Mouse (Mus musculus): ENCODE measurements around the gene 1810062G17Rik. TPM values are rescaled to one million over a fixed set of nuclear protein-coding genes. Genes with fewer than 3 reads are reported as not detected.

The 1810062G17Rik gene
- total and polyA plus RNA-seq, 3 experiments, result 1.0 to 2.3 TPM; not detected in 1

DNA sequence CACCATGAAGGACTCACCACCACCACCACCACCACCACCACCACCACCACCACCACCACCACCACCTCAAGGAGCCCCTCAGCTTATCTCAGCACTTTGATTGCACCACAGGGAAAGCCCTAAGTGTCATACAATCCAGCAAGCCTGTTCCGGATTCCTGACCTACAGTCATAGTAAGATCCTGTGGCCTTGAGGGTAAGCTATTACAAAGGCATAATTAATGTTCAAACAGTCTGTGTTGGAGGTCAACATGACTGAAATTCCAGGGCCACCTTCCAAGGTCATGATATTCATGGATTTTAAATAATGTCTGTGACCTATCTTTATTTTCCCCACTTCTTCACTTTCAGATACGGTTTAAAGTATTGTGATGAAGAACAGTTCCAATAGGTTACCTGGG, 4.7 kb downstream of the 1810062G17Rik start:
- Histone ChIP-seq H3K4me3 (ENCODE audit: control insufficient read depth in 1 of 2, insufficient read depth in 1 of 2, low read depth in 2 of 2, low read length in 2 of 2) (no peak overlapping the region), H3K27me3 (ENCODE audit: control insufficient read depth in 1 of 2, insufficient read depth in 2 of 2, low read length in 2 of 2) (no peaks in the 10 kb centered on the region), H3K9ac (ENCODE audit: control insufficient read depth, low read depth, low read length, poor library complexity, severe bottlenecking) (no peak overlapping the region), H3K4me1 (ENCODE audit: control insufficient read depth in 1 of 2, insufficient read depth in 2 of 2, low read length in 2 of 2) (peaks cover 2 to 4% of the 10 kb centered on the region in 2 experiments; a peak in 3 of 4 replicates), H3K27ac (ENCODE audit: control insufficient read depth, low read depth, low read length) (no peak overlapping the region), H3K9me3 (replicated peaks; ENCODE audit: insufficient read depth, low read length) (no peaks in the 10 kb centered on the region), H3K36me3 (ENCODE audit: control insufficient read depth in 1 of 2, insufficient read depth in 2 of 2, low read length in 2 of 2) (peaks cover 0 to 4% of the 10 kb centered on the region in 2 experiments; a peak in 2 of 4 replicates), H3K79me2 (ENCODE audit: control insufficient read depth, insufficient read depth, low read length, poor library complexity) (no peaks in the 10 kb centered on the region)
- no peak for DNase-seq (ENCODE audit: low read depth, low spot score)
- TF ChIP-seq BHLHE40 (IDR thresholded peaks at IDR 0.05; ENCODE audit: borderline replicate concordance, low read depth, low read length), result no peak
- no peak for TF ChIP-seq E2F4 (IDR thresholded peaks at IDR 0.05; ENCODE audit: borderline replicate concordance, low read depth, low read length)
- no peak for TF ChIP-seq SMC3 (IDR thresholded peaks at IDR 0.05; ENCODE audit: low read depth, low read length)
- TF ChIP-seq RAD21 (IDR thresholded peaks at IDR 0.05; ENCODE audit: low read depth, low read length), result no peak
- TF ChIP-seq GATA1 (IDR thresholded peaks at IDR 0.05; ENCODE audit: low read depth, low read length), result no peak
- TF ChIP-seq EP300 (IDR thresholded peaks at IDR 0.05; ENCODE audit: low read depth in 1 of 2, low read length in 2 of 2), result no peak
- no peak for TF ChIP-seq JUND (IDR thresholded peaks at IDR 0.05; ENCODE audit: low read depth, low read length)
- no peak for TF ChIP-seq GABPA (IDR thresholded peaks at IDR 0.05; ENCODE audit: low read depth, low read length)
- no peak for TF ChIP-seq POLR2AphosphoS2 (IDR thresholded peaks at IDR 0.05; ENCODE audit: low read length)
- TF ChIP-seq NRF1 (IDR thresholded peaks at IDR 0.05; ENCODE audit: insufficient read depth, low read depth, low read length, poor library complexity, severe bottlenecking), result no peak
- TF ChIP-seq ETS1 (IDR thresholded peaks at IDR 0.05; ENCODE audit: low read depth, low read length), result no peak
- no peak for TF ChIP-seq POLR2AphosphoS5 (IDR thresholded peaks at IDR 0.05; ENCODE audit: borderline replicate concordance, low read depth, low read length)

DNA sequence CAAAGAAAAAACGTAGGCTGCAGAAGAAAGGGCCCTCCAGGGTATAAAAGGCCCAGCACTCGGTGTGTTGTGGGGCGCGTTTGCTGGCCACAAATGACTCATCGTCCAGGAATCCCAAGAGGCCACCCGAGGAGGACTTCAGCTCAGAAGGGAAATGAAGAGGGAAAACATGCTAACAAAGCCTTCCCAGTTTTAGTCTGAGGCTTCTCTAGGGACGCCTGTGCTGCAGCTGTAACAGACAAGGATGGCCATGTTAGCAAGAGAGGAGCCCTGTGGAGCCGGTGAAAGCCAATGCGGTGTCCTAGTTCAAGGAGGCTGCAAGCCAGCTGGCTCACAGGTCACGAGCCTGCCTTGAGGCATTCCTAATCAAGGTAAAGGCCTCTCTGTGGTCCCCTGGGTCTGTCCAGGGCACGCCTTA, 6.0 kb downstream of the 1810062G17Rik start:
- no peak for TF ChIP-seq ETS1 (IDR thresholded peaks at IDR 0.05; ENCODE audit: low read depth, low read length)
- no peak for TF ChIP-seq MAX (IDR thresholded peaks at IDR 0.05; ENCODE audit: low read length)
- H3K27me3 ChIP-seq (ENCODE audit: control insufficient read depth in 1 of 2, insufficient read depth in 2 of 2, low read length in 2 of 2), result no peaks in the 10 kb centered on the region
- DNase-seq (ENCODE audit: low read depth, low spot score), result no peak
- H3K36me3 ChIP-seq (ENCODE audit: control insufficient read depth in 1 of 2, insufficient read depth in 2 of 2, low read length in 2 of 2), result peaks cover 0 to 3% of the 10 kb centered on the region in 2 experiments; a peak in 2 of 4 replicates
- H3K79me2 ChIP-seq (ENCODE audit: control insufficient read depth, insufficient read depth, low read length, poor library complexity), result no peaks in the 10 kb centered on the region
- peaks cover under 1 to 2% of the 10 kb centered on the region in 2 experiments; a peak in 3 of 4 replicates for H3K4me1 ChIP-seq (ENCODE audit: control insufficient read depth in 1 of 2, insufficient read depth in 2 of 2, low read length in 2 of 2)
- H3K4me3 ChIP-seq (ENCODE audit: control insufficient read depth in 1 of 2, insufficient read depth in 1 of 2, low read depth in 2 of 2, low read length in 2 of 2), result no peak overlapping the region
- no peaks in the 10 kb centered on the region for H3K9me3 ChIP-seq (replicated peaks; ENCODE audit: insufficient read depth, low read length)
- H3K27ac ChIP-seq (ENCODE audit: control insufficient read depth, low read depth, low read length), result no peak overlapping the region
- H3K9ac ChIP-seq (ENCODE audit: control insufficient read depth, low read depth, low read length, poor library complexity, severe bottlenecking), result no peak overlapping the region

DNA sequence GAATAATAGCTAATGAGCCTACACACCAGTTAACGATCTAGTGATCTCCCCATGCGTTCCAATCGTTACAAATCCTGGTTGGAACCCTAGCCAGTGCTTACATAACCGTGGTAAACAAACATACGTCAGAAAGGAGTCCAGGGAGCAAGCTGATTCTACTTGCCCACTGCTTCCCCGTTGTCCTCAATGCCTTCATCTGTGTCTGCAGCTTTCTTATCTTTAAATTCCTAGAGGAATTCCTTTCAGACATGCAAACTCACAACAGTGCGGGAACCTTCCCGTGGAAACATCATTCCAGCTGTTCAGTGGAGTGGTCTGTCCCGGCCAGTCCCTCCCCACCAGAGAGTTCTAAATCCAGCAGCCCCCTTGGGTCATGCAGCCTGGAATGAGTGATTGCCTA, 7.2 kb downstream of the 1810062G17Rik start:
- Histone ChIP-seq H3K4me3 (ENCODE audit: control insufficient read depth in 1 of 2, insufficient read depth in 1 of 2, low read depth in 2 of 2, low read length in 2 of 2) (no peak overlapping the region), H3K79me2 (ENCODE audit: control insufficient read depth, insufficient read depth, low read length, poor library complexity) (no peaks in the 10 kb centered on the region), H3K9ac (ENCODE audit: control insufficient read depth, low read depth, low read length, poor library complexity, severe bottlenecking) (no peak overlapping the region), H3K27ac (ENCODE audit: control insufficient read depth, low read depth, low read length) (no peak overlapping the region), H3K36me3 (ENCODE audit: control insufficient read depth in 1 of 2, insufficient read depth in 2 of 2, low read length in 2 of 2) (no peaks in the 10 kb centered on the region), H3K4me1 (ENCODE audit: control insufficient read depth in 1 of 2, insufficient read depth in 2 of 2, low read length in 2 of 2) (no peaks in the 10 kb centered on the region), H3K27me3 (ENCODE audit: control insufficient read depth in 1 of 2, insufficient read depth in 2 of 2, low read length in 2 of 2) (no peaks in the 10 kb centered on the region), H3K9me3 (replicated peaks; ENCODE audit: insufficient read depth, low read length) (no peaks in the 10 kb centered on the region)
- no peak for DNase-seq (ENCODE audit: low read depth, low spot score)
- no peak for TF ChIP-seq ELF1 (IDR thresholded peaks at IDR 0.05; ENCODE audit: low read depth, low read length)
- TF ChIP-seq JUND (IDR thresholded peaks at IDR 0.05; ENCODE audit: low read depth, low read length), result no peak

All from MEL (cell line).